Mouse (Mus musculus) C2C12 (cell line): ENCODE measurements around the gene Figla.

Source experiments
- CTCF ChIP-seq: IDR thresholded peaks from one replicate; pipeline ENCODE4 v1.5.1; 2011; ENCODE audit not compliant: control insufficient read depth, insufficient read depth, insufficient read length
- USF1 ChIP-seq: IDR thresholded peaks from one replicate; pipeline ENCODE4 v1.6.1; 2011; ENCODE audit warnings: low read depth, mild to moderate bottlenecking, control low read depth, moderate library complexity

DNA sequence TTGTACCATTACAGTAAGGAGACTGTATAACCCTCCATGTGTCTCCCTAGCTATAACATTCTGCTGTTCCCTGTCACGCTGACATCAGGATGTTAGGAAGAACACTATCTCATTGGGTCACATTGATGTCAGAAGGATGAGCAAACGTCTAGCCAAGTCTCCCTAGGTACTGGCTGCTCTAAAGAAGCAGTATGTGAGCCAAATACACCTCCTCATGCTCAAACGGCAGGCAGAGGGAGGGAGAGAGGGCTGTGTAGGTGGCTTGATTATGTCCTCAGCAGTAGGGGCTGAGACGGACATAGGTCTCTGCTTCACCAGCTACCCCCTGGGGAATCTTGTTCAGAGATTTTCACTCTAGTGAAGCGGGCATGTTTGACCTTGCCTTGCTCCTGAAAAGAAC is 51.2 kb downstream of the Figla start:
- TF ChIP-seq CTCF: no peak
- no peak for TF ChIP-seq USF1
